Mouse (Mus musculus): ENCODE data around the gene Gm11020. TPM values are rescaled to one million over a fixed set of nuclear protein-coding genes. Genes with fewer than 3 reads are reported as not detected.
"Not testable (repeated sequence)": the region's sequence is repeated elsewhere in the genome, so short reads cannot be mapped to it uniquely, and the experiment has no call there.

Gm11020 gene
- total RNA-seq (2014; fragmentation: Nextera tagmentation) (not detected in 2 replicates), total RNA-seq (2017) (not detected in 2 replicates), polyA plus RNA-seq (2012) (not detected in 2 replicates)

DNA sequence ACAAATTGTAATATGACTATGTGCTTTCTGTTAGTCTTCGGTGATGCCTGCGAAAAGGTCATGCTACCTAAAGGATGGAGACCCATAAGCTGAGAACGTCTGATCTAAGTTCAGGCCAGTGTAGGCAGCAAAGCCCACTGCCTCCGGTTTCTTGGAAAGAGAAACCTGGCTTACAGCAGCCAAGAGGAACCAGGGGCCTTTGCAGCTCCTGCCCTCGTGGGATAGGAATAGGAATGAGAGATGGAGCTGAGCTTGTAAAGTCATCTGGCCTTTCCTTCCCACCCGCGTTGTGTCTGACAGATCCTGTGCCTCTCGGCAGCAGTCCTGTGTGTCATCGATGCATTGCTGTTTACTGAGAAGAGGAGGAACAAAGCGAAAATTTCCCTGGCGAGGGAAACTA, at the start of gene Gm11020:
Gene Gm11020, plus strand, starts transcription at position 301 of the 400 bp plus-strand sequence.
- not testable (repeated sequence) for H3K4me1 ChIP-seq (ENCODE audit: insufficient read depth, low read depth, low read length); H3K36me3 ChIP-seq (replicated peaks); H3K9me3 ChIP-seq (replicated peaks)

DNA sequence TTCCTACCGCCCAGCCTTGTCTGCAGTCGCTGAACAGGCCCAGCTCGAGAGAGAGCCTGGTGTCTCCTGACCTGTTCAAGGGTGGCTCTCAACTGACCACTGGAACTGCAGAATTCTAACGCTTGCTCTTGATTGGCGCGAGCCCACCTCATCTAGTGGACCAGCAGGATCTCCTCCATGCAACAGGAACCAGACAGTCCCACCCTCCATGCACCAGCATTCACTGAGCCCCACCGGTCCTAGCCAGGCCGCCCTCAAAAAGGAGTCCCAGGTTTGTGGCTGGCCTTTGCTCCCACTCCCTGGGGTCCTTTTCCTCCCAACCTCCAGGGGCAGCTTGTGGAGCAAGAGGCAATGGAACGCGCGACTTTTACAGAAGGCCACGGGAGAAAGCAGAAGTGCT, 28.3 kb upstream of the Gm11020 start, which contains the start of gene Cmtm2a:
Gene Cmtm2a, minus strand, starts transcription at position 101 of the 400 bp plus-strand sequence.
- H3K36me3 ChIP-seq (replicated peaks); H3K9me3 ChIP-seq (replicated peaks); ATAC-seq (ENCODE audit: extremely low read depth, insufficient number of reproducible peaks, low FRiP score, poor library complexity, severe bottlenecking); H3K4me3 ChIP-seq (ENCODE audit: low read depth, low read length); H3K27me3 ChIP-seq (ENCODE audit: insufficient read depth, low read length); DNase-seq (ENCODE audit: low spot score); H3K4me1 ChIP-seq (ENCODE audit: insufficient read depth, low read depth, low read length): not testable (repeated sequence)

More for the DNA sequence above, at the start of gene Gm11020:
- not testable (repeated sequence) for DNase-seq (ENCODE audit: low spot score); H3K4me3 ChIP-seq (ENCODE audit: low read depth, low read length); ATAC-seq (ENCODE audit: extremely low read depth, insufficient number of reproducible peaks, low FRiP score, poor library complexity, severe bottlenecking); H3K27me3 ChIP-seq (ENCODE audit: insufficient read depth, low read length)

DNA sequence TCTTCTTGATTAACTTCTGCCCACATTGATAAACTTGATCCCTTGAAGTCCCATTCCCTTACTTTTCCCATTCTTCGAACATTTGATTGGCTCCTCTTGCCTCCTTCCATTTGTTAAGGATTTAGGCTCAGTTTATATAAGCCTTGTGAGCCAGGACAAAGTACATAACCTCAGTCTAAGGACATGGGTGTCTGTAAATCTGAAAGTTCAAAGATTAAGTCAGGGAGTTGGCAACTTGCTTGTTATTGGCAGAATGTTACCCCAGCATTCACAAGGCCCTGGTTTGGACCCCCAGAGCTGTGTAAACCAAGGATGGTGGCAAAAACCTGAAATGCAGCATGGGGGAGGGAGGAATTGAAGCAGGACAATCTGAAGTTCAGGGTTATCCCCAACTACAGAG, 27.0 kb upstream of the Gm11020 start:
- no peaks in the 10 kb centered on the region for H3K9me3 ChIP-seq (replicated peaks)
- DNase-seq (ENCODE audit: low spot score) (no peak), ATAC-seq (ENCODE audit: extremely low read depth, insufficient number of reproducible peaks, low FRiP score, poor library complexity, severe bottlenecking) (no peak)
- no peaks in the 10 kb centered on the region for H3K27me3 ChIP-seq (ENCODE audit: insufficient read depth, low read length)
- TF ChIP-seq POLR2AphosphoS5 (IDR thresholded peaks at IDR 0.05; ENCODE audit: insufficient replicate concordance, low read depth, low read length) (no peak), GATA2 (IDR thresholded peaks at IDR 0.05; ENCODE audit: borderline replicate concordance, low read depth, low read length) (no peak), CTCF (IDR thresholded peaks at IDR 0.05; ENCODE audit: low read depth, low read length) (no peak), TAL1 (conservative IDR thresholded peaks at IDR 0.05; ENCODE audit: low read depth, low read length) (no peak), GATA1 (IDR thresholded peaks at IDR 0.05; ENCODE audit: borderline replicate concordance, low read length) (no peak)
- no peak overlapping the region for H3K4me3 ChIP-seq (ENCODE audit: low read depth, low read length)
- no peaks in the 10 kb centered on the region for H3K4me1 ChIP-seq (ENCODE audit: insufficient read depth, low read depth, low read length)
- H3K36me3 ChIP-seq (replicated peaks): no peaks in the 10 kb centered on the region

- H3K36me3 ChIP-seq (replicated peaks); DNase-seq (ENCODE audit: low spot score): not testable (repeated sequence)
Observed at GRCm38 (mm10) chr8:104301577-104301976, 19.8 kb upstream of the Gm11020 start.

GRCm38 (mm10) chr8:104302536-104302935, 18.8 kb upstream of the Gm11020 start:
- not testable (repeated sequence) for H3K9me3 ChIP-seq (replicated peaks); H3K36me3 ChIP-seq (replicated peaks); DNase-seq (ENCODE audit: low spot score); H3K4me1 ChIP-seq (ENCODE audit: insufficient read depth, low read depth, low read length); H3K4me3 ChIP-seq (ENCODE audit: low read depth, low read length); H3K27me3 ChIP-seq (ENCODE audit: insufficient read depth, low read length); ATAC-seq (ENCODE audit: extremely low read depth, insufficient number of reproducible peaks, low FRiP score, poor library complexity, severe bottlenecking)

More at GRCm38 (mm10) chr8:104301577-104301976, 19.8 kb upstream of the Gm11020 start:
- H3K4me3 ChIP-seq (ENCODE audit: low read depth, low read length); H3K4me1 ChIP-seq (ENCODE audit: insufficient read depth, low read depth, low read length); H3K27me3 ChIP-seq (ENCODE audit: insufficient read depth, low read length); ATAC-seq (ENCODE audit: extremely low read depth, insufficient number of reproducible peaks, low FRiP score, poor library complexity, severe bottlenecking); H3K9me3 ChIP-seq (replicated peaks): not testable (repeated sequence)

GRCm38 (mm10) chr8:104304962-104305361, 16.4 kb upstream of the Gm11020 start:
- H3K36me3 ChIP-seq (replicated peaks): no peaks in the 10 kb centered on the region
- no peak overlapping the region for H3K4me3 ChIP-seq (ENCODE audit: low read depth, low read length)
- no peak for ATAC-seq (ENCODE audit: extremely low read depth, insufficient number of reproducible peaks, low FRiP score, poor library complexity, severe bottlenecking)
- H3K27me3 ChIP-seq (ENCODE audit: insufficient read depth, low read length): no peaks in the 10 kb centered on the region
- no peaks in the 10 kb centered on the region for H3K4me1 ChIP-seq (ENCODE audit: insufficient read depth, low read depth, low read length)
- TF ChIP-seq GATA1 (IDR thresholded peaks at IDR 0.05; ENCODE audit: borderline replicate concordance, low read length): no peak
- TF ChIP-seq POLR2AphosphoS5 (IDR thresholded peaks at IDR 0.05; ENCODE audit: insufficient replicate concordance, low read depth, low read length): no peak
- no peak for TF ChIP-seq CTCF (IDR thresholded peaks at IDR 0.05; ENCODE audit: low read depth, low read length)
- no peak for TF ChIP-seq TAL1 (conservative IDR thresholded peaks at IDR 0.05; ENCODE audit: low read depth, low read length)
- no peak for TF ChIP-seq GATA2 (IDR thresholded peaks at IDR 0.05; ENCODE audit: borderline replicate concordance, low read depth, low read length)
- H3K9me3 ChIP-seq (replicated peaks): peaks cover 5% of the 10 kb centered on the region
- DNase-seq (ENCODE audit: low spot score): no peak

DNA sequence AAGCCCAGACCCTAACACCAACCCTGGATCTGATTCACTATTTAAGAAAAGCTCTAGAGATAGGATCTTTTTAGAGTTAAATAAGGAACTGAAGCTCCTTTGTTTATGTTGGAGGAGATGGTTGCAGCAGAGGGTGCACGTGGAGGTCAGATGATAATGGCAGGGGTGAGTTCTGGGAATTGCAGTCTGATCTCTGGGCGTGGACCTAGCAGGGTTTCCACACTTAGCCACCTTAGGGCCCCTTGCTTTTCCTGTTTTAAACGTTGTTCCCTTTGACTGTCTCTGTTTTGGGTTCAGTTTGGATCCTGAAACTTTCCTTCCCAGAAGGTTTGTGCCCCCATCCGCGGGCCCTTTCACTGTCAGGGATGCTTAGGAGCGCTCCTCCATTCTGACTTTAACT, 13.0 kb upstream of the Gm11020 start:
- H3K36me3 ChIP-seq (replicated peaks); H3K4me3 ChIP-seq (ENCODE audit: low read depth, low read length); H3K9me3 ChIP-seq (replicated peaks); DNase-seq (ENCODE audit: low spot score); H3K27me3 ChIP-seq (ENCODE audit: insufficient read depth, low read length); ATAC-seq (ENCODE audit: extremely low read depth, insufficient number of reproducible peaks, low FRiP score, poor library complexity, severe bottlenecking); H3K4me1 ChIP-seq (ENCODE audit: insufficient read depth, low read depth, low read length): not testable (repeated sequence)

- not testable (repeated sequence) for H3K4me3 ChIP-seq (ENCODE audit: low read depth, low read length); H3K36me3 ChIP-seq (replicated peaks); H3K27me3 ChIP-seq (ENCODE audit: insufficient read depth, low read length); H3K9me3 ChIP-seq (replicated peaks); DNase-seq (ENCODE audit: low spot score); ATAC-seq (ENCODE audit: extremely low read depth, insufficient number of reproducible peaks, low FRiP score, poor library complexity, severe bottlenecking); H3K4me1 ChIP-seq (ENCODE audit: insufficient read depth, low read depth, low read length)
Observed at GRCm38 (mm10) chr8:104309441-104310155, 11.8 kb upstream of the Gm11020 start, which contains the start of the genes Gm45711 and Cmtm1. Gene Gm45711 (minus strand): TSS chr8:104310081. Gene Cmtm1 (minus strand): TSS chr8:104310145.

DNA sequence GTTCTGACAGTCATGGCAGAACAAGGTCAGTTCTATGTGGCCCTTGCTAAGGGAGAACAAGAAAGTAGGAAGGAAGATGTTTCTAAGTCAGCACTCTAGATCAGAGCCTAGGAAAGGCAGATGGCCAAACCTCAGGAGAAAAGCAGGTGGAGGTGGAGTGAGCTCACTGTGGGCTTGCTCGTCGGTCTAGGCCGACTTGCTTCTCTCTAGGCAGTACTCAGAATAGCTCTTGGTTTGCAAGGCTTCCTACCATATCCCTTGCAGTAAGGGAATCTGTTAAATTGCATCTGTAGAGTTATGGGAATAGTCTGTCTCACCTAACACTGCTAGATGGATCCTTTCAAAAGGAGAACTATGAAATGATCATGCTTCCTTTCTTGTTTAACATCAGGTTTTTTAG, 9.3 kb upstream of the Gm11020 start:
- not testable (repeated sequence) for H3K9me3 ChIP-seq (replicated peaks); ATAC-seq (ENCODE audit: extremely low read depth, insufficient number of reproducible peaks, low FRiP score, poor library complexity, severe bottlenecking); DNase-seq (ENCODE audit: low spot score); H3K27me3 ChIP-seq (ENCODE audit: insufficient read depth, low read length); H3K4me3 ChIP-seq (ENCODE audit: low read depth, low read length); H3K4me1 ChIP-seq (ENCODE audit: insufficient read depth, low read depth, low read length); H3K36me3 ChIP-seq (replicated peaks)
